Mouse (Mus musculus): ENCODE data around the gene Tnfsf9.

Gene Tnfsf9

DNA sequence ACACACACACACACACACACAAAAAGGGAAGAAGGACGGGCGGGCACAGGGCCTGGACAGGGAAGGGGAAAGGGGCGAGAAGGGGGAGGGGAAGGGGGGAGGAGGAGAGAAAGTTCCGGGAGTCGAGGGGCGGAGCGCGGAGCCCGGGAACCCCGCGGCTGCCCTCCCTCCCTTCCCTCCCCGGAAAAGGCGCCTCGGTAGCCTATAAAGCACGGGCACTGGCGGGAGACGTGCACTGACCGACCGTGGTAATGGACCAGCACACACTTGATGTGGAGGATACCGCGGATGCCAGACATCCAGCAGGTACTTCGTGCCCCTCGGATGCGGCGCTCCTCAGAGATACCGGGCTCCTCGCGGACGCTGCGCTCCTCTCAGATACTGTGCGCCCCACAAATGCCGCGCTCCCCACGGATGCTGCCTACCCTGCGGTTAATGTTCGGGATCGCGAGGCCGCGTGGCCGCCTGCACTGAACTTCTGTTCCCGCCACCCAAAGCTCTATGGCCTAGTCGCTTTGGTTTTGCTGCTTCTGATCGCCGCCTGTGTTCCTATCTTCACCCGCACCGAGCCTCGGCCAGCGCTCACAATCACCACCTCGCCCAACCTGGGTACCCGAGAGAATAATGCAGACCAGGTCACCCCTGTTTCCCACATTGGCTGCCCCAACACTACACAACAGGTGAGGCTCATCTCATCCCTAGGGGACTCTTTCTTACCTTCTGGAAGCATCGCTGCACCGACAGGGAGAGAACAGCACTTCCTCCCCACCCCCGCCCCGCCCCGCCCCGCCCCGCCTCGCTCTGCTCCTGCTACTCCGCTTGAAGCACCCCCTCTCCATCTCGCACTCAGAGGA lies at the start of gene Tnfsf9:
Tnfsf9 (plus strand) TSS at position 145 of the 854 bp plus-strand sequence.
- peak; percentile 18 to 31 for DNase-seq

DNA sequence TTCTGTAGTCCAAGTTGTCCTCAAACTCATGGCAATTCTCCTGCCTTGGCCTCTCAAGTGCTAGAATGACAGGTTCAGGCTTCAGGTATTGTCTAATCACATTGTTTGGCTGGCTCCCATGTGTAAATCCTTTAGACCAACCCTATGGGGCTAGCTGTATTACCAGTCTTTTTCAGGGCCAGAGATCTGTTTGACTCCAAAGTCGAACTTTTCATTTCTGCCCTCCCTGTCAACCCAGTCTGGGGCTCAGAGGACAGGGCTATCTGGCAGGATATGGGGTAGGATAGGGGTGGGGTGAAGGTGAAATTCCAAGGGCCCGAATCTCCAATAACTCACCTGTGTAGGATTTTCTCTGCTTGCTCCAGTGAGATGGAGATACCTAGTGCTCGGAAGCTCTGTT lies 48.9 kb upstream of the Tnfsf9 start:
- DNase-seq: no peak

DNA sequence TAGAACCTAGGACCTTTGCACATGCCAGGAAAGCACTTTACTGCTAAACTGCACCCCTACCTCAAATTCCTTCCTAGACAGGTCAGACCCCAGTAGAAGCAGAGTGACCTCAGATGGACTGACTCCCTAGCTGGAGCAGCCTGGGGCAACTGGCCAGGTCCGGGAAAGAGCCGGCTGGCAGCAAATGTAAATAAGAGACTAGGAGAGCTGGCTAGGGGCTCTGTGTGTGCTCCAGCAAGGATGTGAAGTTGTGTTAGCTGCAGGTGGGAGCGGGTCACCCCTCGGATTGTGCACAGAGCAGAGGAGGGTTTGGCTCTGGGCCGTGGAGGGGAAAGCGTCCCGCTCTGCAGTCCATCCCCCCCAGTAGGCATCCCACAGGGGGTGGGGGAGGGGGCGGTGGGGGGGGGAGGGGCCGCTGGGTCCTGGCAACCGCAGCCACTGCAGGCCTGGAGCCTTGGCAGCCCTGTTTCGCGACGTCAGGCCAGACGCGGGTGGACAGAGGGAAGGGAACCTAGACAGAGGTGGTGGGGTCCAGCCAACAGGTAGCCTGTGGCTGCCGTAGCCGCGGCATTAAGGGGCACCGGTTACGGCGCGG lies 46.1 kb upstream of the Tnfsf9 start, which contains the start of gene Crb3:
Crb3 (plus strand) TSS at position 215 of the 595 bp plus-strand sequence.
- peak in 1 of 2 experiments; percentile 24 for DNase-seq

DNA sequence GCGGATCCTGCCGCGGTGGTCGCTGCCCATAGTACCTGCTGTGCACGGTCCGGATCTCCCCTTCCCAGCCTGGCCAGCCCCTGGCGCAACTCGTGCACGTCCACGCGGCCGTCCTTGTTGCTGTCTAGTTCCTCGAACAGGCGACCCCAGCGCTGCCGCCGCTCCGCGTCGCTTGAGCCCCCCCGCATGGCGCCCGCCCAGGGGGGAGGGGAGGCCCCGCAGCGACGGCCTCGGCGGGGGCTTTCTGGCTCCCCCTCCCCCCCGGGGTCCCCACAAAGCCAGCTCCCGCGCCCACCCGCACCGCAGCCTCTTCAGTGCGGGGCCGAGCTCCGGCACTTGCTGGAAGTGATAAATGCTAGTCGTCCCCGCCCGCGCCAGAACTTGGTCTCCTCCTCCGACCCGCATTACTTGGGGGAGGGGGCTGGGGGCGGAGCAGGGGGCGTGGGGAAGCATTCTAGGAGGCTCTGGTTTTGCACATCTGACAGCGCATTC lies 45.6 kb upstream of the Tnfsf9 start, which contains the start of gene Slc25a23:
Slc25a23 (minus strand) TSS at position 378 of the 492 bp plus-strand sequence.
- DNase-seq: peak; percentile 63 to 72

DNA sequence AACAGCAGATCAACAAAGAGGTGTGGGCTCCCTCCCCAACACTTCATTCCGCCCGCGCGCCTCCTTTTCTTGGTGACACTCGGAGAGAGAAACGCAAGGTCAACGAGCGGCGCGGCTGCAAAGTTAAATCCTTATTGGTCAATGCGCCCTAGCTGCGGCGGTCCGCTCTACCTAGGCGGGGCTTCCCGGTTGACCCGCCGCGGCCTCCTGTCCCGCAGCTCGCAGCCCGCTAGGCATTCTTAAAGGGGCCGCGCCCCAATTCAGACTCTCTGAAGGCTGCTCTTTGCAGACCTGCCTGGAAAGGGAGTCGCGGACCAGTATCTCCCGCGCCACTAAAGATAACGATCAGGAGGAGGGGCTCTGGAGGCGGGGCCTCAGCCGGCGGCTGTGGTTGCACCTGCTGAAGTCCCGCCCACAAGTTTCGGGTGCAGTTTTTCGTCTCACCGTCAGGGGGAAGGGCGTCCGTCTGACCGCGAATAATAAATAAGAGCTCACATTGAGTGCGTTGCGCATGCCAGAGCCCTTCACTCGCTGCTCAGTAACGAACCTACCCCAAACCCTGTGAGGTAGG lies 44.8 kb upstream of the Tnfsf9 start:
- DNase-seq: peak; percentile 91 to 96

DNA sequence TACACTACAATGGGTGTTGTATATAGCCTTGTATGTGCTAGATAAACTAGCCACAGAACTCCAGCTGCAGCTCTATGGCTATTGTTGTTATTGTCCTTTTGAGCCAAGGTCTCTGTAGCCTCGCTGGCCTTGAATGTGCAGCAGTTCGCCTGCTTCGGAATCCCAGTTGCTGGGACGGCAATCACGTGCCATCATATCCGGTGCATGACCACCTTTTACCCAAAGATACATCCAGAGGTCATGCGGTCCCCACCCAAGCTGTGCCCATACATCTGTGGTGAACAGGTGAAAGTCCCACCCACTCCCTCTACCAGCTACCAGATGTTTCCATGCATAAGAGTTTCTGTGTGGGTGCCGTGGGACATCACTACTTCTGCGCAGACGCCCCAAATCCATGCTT lies 44.1 kb upstream of the Tnfsf9 start:
- peak in 1 of 2 experiments; percentile 33 for DNase-seq

DNA sequence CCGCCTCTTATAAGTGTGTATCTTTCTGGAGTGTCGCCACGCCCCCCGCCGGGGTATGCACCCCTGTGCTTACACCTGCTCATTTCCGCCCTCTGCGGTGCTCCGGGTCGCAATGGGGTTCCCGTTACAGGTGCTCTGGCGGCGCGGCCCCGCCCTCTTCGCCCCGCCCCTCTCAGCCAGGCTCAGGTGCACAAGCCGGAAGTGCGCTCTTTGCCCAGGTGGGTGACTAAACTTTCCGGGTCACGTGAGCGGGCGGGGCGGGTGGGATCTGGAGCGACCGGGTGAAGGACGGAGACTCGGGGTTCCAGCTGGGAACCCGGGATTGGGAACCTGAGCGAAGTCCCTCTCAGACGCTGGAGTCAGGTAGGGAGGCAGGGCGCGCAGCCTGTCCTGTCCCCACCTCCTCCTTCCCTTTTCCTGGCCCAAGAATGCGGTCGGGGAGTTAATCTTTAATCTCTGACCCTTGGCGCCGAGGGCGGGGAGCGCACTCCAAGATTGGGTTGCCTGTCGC lies 43.1 kb upstream of the Tnfsf9 start:
- DNase-seq: peak; percentile 38 to 65

DNA sequence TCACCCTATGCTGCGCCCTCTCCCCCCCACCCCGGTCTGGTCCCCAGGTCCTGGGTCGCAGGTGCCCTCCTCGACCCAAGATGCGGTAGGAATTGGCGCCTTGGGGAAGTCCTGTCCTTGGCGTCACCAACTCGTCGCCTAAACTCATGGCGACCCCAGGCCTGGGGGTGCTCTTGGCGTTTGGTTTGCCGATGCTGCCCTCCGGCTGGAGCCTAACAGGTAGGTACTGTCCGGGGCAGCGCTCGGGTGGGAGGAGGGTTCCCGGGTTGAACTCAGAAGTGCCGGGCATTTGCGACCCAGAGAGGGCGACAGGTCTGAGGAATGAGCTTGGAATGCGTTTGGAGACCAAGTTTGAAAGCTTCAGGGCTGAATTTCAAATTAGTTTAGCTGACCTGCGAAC lies 42.6 kb upstream of the Tnfsf9 start:
- no peak for DNase-seq

DNA sequence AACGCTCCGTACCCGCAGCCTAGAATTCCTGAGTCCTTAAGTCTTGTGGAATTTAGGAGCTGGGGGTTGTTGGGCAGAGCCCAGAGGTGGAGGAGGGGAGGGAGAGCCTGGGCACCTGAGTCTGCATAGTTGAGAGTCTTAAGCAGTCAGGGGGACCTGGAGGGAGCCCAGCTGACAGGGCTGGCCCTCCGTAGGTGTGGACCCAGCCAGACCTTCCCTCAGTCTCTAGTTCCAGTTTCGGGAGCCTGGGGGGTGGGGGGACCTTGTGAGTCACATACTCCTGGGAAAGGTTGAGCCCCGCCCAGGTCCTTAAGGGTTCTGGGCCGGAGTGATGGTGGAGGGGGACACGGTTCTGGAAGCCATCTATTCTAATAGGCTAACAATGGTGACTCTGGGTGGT lies 42.1 kb upstream of the Tnfsf9 start:
- no peak for DNase-seq

DNA sequence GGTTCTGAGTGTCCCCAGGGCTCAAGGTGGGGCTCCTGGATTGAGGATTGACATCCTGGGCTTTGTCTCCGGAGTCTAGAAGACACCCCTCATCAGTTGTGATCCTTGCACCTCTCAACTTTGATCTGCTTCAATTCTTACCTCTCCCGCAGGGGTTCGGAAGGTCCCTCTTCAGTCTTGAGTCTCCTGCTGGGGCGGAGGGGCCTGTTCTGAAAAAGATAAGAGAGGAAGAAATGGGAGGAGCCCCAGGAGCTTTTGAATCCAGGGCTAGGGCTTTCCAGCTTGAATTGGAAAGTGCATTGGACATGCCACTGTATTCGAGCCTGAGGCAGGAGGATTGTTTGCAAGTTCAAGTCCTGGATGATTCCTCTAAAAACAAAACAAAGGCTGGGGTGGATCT lies 38.2 kb upstream of the Tnfsf9 start:
- no peak for DNase-seq

DNA sequence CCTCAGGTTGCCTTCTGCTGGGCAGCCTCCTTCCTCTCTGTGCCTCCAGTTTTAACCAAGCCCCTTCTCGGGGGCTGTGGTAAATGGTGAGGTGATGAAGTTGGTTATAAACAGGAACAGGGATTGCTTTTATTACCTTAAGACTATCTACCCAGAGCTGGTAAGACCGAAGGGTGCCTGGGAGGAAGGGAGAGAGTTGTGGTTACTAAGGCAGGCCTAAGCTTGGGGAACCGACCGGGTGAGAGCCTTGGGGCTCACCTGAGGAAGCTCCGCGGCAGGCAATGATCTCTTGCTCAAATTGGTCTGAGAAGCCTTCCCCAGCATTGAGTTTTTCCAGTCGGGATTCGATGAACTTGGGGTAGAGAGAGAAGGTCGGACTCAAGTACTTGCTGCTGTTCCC lies 34.9 kb upstream of the Tnfsf9 start:
- DNase-seq: no peak

DNA sequence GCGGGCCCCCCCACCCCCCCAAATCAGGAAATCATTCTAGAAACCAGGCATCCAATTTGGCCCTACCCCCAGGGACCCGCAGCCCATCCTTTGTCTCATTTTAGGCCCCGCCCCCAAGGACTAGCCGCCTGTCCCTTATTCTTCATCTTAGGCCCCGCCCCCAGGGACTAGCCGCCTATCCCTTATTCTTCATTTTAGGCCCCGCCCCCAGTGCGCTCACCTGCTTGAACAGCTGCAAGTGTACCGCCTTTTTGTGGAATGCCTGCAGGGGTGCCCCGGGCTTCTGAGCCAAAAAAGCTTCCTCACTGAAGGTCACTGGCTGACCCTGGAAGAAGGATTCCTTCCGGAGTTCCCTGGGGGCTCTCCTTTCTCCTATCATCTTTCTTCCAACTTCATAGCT lies 34.4 kb upstream of the Tnfsf9 start:
- no peak for DNase-seq

DNA sequence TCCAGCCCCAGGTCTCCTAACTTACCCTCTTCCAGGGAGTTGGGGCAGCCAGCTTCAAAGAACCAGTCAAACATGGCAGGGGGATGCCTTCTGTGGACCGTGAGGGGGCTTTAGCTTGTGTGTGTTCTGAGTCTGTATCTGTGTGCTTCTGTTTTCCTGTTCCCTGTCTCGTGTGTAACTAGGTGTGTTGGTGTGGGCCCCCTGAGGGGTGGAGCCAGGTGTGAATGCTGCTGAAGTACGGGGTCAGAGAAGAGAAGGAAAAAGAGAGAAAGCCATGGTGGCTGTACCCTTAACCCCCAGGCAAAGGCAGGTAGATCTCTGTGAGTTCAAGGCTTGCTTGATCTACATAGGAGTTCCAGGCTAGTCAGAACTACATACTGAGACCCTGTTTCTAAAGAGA lies 28.2 kb upstream of the Tnfsf9 start:
- DNase-seq: no peak

DNA sequence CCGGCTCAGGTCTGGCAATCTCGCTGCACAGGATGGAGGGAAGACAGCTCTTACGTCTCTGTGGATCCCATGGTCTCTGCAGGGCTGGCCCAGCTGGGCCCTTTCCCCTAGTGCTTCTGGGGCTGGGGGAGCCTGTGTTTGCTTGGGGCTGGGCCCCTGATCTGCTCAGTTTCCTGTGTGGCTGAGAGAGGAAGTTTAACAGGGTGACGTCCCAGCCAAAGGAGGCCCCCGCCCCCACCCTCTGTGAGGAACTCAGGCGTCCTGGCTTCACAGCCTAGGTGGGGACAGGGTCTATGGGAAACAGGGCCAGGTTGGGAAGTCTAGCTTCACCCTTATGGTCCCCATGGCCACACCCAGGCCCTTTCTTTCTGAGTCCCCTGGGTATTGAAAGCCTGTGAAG lies 26.8 kb upstream of the Tnfsf9 start, which contains the start of gene Dennd1c:
Dennd1c (minus strand) TSS at position 179 of the 400 bp plus-strand sequence.
- DNase-seq: peak; percentile 77 to 86

DNA sequence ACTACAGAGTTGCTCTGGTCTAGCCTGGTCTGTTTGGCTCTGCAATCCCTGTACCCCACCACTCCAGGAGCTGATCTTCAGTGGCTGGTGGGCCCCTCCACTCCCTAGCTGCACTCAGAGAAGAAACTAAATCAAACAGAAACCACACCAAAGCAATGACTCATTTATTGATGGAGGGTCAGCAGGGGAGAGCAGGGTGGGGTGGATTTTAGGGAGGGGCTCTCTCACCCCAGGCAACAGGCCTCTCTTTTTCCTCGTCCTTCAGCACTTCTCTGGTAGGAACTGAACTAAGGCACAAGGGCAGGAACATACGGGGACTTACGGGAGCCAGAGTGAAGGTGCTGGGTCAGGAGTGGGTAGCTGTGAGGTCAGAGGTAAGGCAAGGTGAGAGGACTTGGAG lies 25.2 kb upstream of the Tnfsf9 start:
- DNase-seq: no peak

DNA sequence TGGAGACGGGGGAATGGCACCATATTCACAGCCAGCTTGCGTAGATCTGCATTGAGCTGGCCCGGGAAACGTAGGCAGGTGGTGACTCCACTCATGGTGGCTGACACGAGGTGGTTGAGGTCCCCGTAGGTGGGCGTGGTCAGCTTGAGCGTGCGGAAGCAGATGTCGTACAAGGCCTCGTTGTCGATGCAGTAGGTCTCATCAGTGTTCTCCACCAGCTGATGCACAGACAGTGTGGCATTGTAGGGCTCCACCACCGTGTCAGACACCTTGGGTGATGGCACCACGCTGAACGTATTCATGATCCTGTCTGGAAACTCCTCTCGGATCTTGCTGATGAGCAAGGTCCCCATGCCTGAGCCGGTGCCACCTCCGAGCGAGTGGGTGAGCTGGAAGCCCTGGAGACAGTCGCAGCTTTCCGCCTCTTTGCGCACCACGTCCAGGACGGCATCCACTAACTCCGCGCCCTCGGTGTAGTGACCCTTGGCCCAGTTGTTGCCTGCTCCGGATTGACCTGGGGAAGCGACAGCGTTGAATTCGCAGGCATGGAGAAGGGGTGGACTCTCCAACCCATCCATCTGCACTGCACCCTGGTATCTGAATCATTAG lies 23.8 kb upstream of the Tnfsf9 start:
- no peak for DNase-seq

DNA sequence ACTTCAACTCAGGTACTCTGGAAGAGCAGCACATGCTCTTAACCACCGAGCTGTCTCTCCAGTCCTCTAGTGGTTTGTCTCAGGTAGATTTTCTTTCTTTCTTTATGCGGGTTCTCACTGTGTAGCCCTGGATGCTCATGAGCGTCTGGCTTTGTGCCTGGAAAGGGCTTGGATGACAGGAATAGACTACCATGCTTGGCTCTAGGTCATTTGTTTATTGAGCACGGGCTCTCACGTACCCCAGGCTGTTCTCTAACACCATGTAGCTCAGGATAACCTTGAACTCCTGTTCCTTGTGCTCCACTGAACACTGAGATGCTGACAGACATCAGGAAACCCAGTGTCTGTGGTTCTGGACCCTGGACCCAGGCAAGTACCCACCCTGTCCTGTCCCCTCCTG lies 22.6 kb upstream of the Tnfsf9 start:
- DNase-seq: no peak

DNA sequence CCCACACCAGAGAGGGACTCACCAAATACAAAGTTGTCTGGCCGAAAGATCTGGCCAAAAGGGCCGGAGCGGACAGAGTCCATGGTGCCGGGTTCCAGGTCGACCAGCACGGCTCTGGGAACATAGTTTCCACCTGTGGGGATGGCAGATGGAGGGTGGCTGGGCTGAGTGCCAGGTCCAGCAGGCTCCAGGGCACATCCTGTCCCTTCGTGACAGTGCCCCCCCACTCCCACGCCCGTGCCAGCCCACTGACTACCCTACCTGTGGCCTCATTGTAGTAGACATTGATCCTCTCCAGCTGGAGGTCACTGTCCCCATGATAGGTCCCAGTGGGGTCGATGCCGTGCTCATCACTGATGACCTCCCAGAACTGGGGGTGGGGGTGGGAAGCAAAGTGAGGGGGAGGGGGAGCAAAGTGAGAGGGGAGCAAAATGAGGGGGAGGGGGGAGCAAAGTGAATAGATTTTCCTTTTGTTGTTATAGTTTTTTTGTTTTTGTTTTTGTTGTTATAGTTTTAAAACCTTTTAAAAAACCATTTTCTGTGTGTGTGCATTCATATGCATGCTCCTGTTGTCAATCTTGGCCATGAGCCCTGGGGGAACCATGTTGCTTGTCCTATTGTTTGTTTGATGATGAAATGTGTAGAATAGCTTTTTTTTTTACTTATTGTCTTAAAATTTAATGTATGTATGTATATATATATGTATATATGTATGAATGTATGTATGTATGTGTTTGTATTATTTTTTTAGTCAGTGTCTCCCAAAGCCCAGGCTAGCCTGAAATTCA lies 19.0 kb upstream of the Tnfsf9 start:
- DNase-seq: no peak

DNA sequence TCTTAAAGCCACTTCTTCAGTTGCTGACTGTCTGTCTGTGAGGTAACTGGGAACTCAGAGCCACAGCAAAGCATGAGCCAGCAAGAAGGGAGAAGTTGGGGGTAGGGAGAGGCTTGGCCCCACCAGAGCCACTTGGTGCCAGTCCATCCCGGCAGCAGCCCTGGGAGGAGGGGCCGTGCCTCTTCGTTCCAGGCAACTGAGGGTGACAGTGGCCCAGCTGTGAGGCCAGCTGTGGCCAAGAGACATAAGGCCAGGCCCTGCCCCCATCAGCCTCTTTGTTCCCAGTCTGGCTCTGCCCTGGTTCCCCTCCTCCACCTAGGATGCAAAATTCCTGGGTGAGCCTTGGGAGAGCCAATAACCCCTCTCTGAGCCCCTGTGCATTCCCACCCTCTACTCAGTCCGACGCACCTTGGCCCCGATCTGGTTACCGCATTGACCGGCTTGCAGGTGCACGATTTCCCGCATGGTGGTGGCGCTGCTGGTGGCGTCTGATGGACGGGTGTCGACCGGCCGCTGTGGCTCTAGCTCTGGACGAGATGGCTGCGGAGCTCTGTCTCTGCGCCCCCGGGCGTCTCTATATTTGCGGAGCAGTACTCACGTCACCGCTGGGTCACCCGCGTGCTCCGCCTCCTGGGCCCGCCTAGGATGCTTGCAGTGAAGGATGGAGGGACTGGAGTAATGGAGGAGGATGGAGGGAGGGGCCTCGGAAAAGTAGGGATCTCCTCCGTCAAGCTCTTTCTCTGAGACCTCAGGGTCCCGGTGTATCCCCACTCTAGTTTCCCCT lies 17.9 kb upstream of the Tnfsf9 start, which contains the start of gene Tubb4a:
Tubb4a (minus strand) TSS at position 734 of the 784 bp plus-strand sequence.
- DNase-seq: no peak

DNA sequence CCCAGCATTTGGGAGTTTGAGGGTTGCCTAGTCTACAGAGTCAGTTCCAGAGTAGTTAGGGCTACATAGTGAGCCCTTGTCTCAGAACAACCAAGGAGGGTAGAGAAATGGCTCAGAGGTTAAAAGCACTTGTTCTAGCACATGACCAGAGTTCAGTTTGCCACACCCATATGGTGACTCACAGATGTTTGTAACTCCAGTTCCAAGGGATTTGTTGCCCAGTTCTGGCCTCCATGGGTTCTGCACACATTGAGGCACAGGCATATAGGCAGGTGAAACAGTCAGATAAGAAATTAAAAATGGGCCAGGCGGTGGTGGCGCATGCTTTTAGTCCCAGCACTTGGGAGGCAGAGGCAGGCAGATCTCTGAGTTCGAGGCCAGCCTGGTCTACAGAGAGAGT lies 10.9 kb upstream of the Tnfsf9 start:
- DNase-seq: no peak

Measured in thymus, adult 18-20 months (tissue).